Mouse (Mus musculus): ENCODE results near the gene Rxfp2. TPM values are rescaled to one million over a fixed set of nuclear protein-coding genes. Genes with fewer than 3 reads are reported as not detected.

The Rxfp2 gene
- total and polyA plus RNA-seq, 3 experiments, result 0.04 TPM; not detected in 2

GRCm38 (mm10) chr5:150115271-150116092 is 97.0 kb downstream of the Rxfp2 start:
- DNase-seq, result no peak

- no peak for DNase-seq
Measured at GRCm38 (mm10) chr5:150116216-150116905, 97.9 kb downstream of the Rxfp2 start.

GRCm38 (mm10) chr5:150116906-150117216 is 98.4 kb downstream of the Rxfp2 start:
- no peak for DNase-seq

- DNase-seq, result no peak
Measured at GRCm38 (mm10) chr5:150118124-150118454, 99.6 kb downstream of the Rxfp2 start.

GRCm38 (mm10) chr5:150118455-150119241 is 100.2 kb downstream of the Rxfp2 start, which contains the start of gene Fry:
Gene Fry, plus strand, starts transcription at chr5:150118645.
- peak; percentile 97 for DNase-seq

GRCm38 (mm10) chr5:150120676-150121075 is 102.2 kb downstream of the Rxfp2 start:
- DNase-seq, result no peak

- DNase-seq, result no peak
Measured at GRCm38 (mm10) chr5:150122095-150122494, 103.6 kb downstream of the Rxfp2 start.

- peak; percentile 28 for DNase-seq
Measured at GRCm38 (mm10) chr5:150122571-150122970, 104.1 kb downstream of the Rxfp2 start.

GRCm38 (mm10) chr5:150125920-150126319 is 107.4 kb downstream of the Rxfp2 start:
- DNase-seq, result no peak

- no peak for DNase-seq
Measured at GRCm38 (mm10) chr5:150128432-150128831, 110.0 kb downstream of the Rxfp2 start.

GRCm38 (mm10) chr5:150130144-150130543 is 111.7 kb downstream of the Rxfp2 start:
- no peak for DNase-seq

GRCm38 (mm10) chr5:150131166-150131565 is 112.7 kb downstream of the Rxfp2 start:
- no peak for DNase-seq

Other genes with a start within 250 kb of the Rxfp2 start
- 10 to 100 TPM; 27.0 to 44.4 TPM for gene Fry, start 100.0 kb downstream of the Rxfp2 start, total RNA-seq (2021)
- gene Fry, start 100.0 kb downstream of the Rxfp2 start, polyA plus RNA-seq (2012; rRNA removed), result 15.6 and 16.4 TPM in 2 replicates